Mouse (Mus musculus) stomach, embryonic 14.5 days (tissue): Measurements from ENCODE around the gene Pdxk. TPM values are rescaled to one million over a fixed set of nuclear protein-coding genes. Genes with fewer than 3 reads are reported as not detected.

Experiments
- ATAC-seq: fragments of 200-750 bp; cut with Nextera tagmentation; 2 replicates; pipeline ENCODE4 v1.8.0; 2017; ENCODE audit warnings: low read depth, moderate TSS enrichment; ENCODE audit not compliant: insufficient number of reproducible peaks, insufficient read depth, low FRiP score
- H3K27ac ChIP-seq: fragments of 300-500 bp; sonication (generic); 2 replicates; pipeline ENCODE4 v1.5.1; 2014; ENCODE audit warnings: mild to moderate bottlenecking, low read length, moderate library complexity, mixed read lengths
- H3K27me3 ChIP-seq: fragments of 300-500 bp; sonication (generic); 2 replicates; pipeline ENCODE4 v1.6.1; 2014; ENCODE audit warnings: low read length, control low read depth, mixed read lengths; ENCODE audit not compliant: control insufficient read depth, insufficient read depth
- H3K36me3 ChIP-seq: fragments of 300-500 bp; sonication (generic); 2 replicates; pipeline ENCODE4 v1.6.1; 2014; ENCODE audit warnings: mild to moderate bottlenecking, control low read depth, low read length, moderate library complexity, mixed read lengths; ENCODE audit not compliant: control insufficient read depth, insufficient read depth
- H3K4me1 ChIP-seq: fragments of 300-500 bp; sonication (generic); 2 replicates; pipeline ENCODE4 v1.6.1; 2014; ENCODE audit warnings: low read length, control low read depth, mixed read lengths; ENCODE audit not compliant: control insufficient read depth, insufficient read depth
- H3K4me2 ChIP-seq: fragments of 300-500 bp; sonication (generic); replicated peaks from 2 replicates; pipeline ENCODE4 v1.6.1; 2014; ENCODE audit warnings: low read depth, low read length, control low read depth
- H3K4me3 ChIP-seq: fragments of 300-500 bp; sonication (generic); 2 replicates; pipeline ENCODE4 v1.5.1; 2014; ENCODE audit warnings: low read depth, low read length, control low read depth
- H3K9ac ChIP-seq: fragments of 300-500 bp; sonication (generic); replicated peaks from 2 replicates; pipeline ENCODE4 v1.6.1; 2014; ENCODE audit warnings: low read depth, mild to moderate bottlenecking, control low read depth, low read length, moderate library complexity, mixed read lengths
- H3K9me3 ChIP-seq: fragments of 300-500 bp; sonication (generic); 2 replicates; pipeline ENCODE4 v1.6.1; 2016; ENCODE audit warnings: low read depth, low read length, control low read depth; ENCODE audit not compliant: control insufficient read depth
- WGBS: fragments of 180-500 bp; shearing (Covaris S2); extraction: QIAGEN DNeasy Blood & Tissue Kit; methylation state at CpG from one replicate; pipeline ENCODE4 v1.1.7; 2014; 5-methylcytosine and 5-hydroxymethylcytosine counted together
- polyA plus RNA-seq: library from polyadenylated mRNA; unstranded; fragments of >200 nt; fragmentation: Nextera tagmentation; extraction: Ambion mirVana; gene quantifications from 2 replicates; pipeline ENCODE4 v1.2.1, GENCODE M21; 2014

Pdxk gene
- polyA plus RNA-seq, 1 experiment from 2014 or later, result 6.5 TPM

DNA sequence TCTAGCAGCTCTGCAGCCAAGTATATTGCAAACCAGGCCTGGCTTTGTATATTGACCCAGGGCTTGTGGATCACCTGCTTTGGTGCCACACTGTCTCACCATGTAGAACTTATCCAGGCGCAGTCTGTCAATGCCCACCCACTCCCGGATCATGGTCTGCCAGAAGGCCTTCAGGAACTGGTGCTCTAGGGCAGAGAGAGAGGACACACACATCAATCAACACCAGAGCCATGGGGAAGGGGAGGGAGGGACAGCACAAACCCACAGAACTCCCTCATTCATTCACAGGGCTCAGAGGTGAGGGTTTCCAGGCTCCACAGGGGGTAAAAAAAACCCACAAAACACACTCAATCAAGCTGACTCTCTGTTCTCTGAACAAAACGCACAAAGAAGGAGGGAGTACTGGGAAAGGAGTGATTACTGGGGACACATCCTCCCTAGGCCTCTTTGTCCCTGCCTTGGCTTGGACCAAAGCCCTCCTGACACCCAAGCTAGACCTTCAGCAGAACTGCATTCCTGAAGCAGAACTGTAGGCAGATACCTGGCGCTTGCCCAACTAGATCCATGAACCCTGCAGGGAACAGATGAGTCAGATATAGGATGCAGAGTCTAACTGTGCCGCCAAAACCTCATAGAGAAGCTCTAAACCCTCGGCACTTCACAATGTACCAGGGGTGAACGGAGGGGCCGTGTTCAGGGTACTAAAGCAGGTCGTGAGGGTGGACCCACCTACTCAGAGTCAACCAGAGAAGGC, 55.6 kb downstream of the Pdxk start:
- peaks cover 61% of the 10 kb centered on the region for H3K36me3 ChIP-seq
- no peaks in the 10 kb centered on the region for H3K9me3 ChIP-seq
- 84% methylated on average over 9 of the region's 9 CpGs for WGBS
- peaks cover 8% of the 10 kb centered on the region; the same call in 1 of the 2 replicates for H3K4me1 ChIP-seq
- H3K27ac ChIP-seq, result no peak overlapping the region
- H3K9ac ChIP-seq, result no peak overlapping the region
- H3K27me3 ChIP-seq, result no peaks in the 10 kb centered on the region
- H3K4me2 ChIP-seq, result no peak overlapping the region
- ATAC-seq, result no peak
- no peak overlapping the region for H3K4me3 ChIP-seq

DNA sequence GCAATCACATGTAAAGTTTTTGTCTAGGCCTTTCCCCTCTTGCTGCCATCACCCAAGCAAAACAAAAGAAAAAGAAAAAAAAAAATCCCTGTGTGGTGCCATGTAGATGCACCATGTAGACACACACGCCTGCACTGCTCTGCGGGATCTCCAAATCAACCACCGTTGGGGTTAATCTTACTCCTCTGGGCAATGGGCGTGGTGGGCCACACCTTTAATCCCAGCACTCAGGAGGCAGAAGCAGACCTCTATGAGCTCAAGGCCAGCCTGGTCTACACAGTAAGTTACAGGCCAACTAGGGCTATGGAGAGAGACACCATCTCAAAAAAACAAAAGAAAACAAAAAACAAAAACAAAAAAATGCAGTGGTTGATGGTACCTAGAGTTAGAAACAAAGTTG, 57.6 kb downstream of the Pdxk start:
- 92% methylated on average over 4 of the region's 4 CpGs for WGBS
- Histone ChIP-seq H3K4me3 (no peak overlapping the region), H3K9me3 (no peaks in the 10 kb centered on the region)

DNA sequence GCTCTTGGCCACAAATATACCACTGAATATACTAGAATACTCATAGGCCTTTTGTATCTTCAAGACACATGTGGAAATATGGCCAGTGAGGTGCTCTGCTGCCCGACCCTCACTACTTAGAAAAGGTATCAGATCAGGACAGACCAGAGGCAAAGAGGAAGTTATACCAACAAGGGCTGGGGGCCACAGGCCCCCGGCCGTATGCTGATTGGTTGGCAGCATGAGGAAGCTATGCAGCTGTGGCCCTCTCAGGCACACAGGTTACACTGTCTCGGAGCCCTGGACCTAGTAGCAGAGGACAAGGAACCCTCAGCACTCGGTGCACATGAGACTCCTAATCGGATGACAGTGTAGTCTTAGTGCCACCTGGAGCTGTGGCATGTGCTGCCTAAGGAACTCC, 58.6 kb downstream of the Pdxk start:
- no peaks in the 10 kb centered on the region for H3K27me3 ChIP-seq
- H3K4me2 ChIP-seq, result no peak overlapping the region
- no peaks in the 10 kb centered on the region for H3K9me3 ChIP-seq
- no peak overlapping the region for H3K4me3 ChIP-seq
- WGBS, result 89% methylated on average over 6 of the region's 6 CpGs
- H3K36me3 ChIP-seq, result peaks cover 90% of the 10 kb centered on the region
- no peak overlapping the region for H3K27ac ChIP-seq
- H3K4me1 ChIP-seq, result no peaks in the 10 kb centered on the region
- no peak for ATAC-seq
- H3K9ac ChIP-seq, result no peak overlapping the region

More for the DNA sequence above, 57.6 kb downstream of the Pdxk start:
- no peak overlapping the region for H3K27ac ChIP-seq
- no peaks in the 10 kb centered on the region for H3K27me3 ChIP-seq
- ATAC-seq, result no peak
- no peak overlapping the region for H3K9ac ChIP-seq
- 0 out of 2 replicates have a peak, but pooled peaks cover 5% of the 10 kb centered on the region for H3K4me1 ChIP-seq
- peaks cover 81% of the 10 kb centered on the region for H3K36me3 ChIP-seq
- no peak overlapping the region for H3K4me2 ChIP-seq

DNA sequence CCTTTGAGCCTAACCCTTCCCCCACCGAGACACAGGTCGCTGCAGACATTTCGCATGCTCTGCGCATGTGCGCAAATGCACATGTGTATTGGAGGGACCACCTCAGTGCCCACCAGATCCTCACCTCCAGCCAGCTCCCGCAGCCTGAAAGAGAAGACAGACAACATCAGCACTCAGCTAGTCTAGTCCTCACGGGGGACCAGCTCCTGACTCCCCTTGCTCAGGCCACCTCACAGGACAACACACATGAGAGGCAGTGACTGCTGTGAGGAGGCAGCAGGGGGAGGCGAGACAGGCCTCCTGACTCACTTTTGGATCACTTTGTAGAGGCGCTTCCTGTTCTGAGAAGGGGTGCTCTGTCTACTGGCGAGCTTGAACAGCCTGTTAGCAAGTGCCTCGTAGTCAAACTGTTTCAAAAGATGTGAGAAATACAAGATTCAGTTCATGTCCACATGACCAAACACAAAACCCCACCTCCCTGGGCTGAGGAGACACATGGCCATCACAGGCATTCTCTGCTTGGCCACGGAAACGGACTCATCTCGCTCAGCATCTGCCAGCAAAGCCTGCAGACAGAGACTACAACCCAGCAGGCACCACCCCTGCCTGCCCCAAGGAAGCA, 62.4 kb downstream of the Pdxk start:
- Histone ChIP-seq H3K36me3 (peaks cover 68% of the 10 kb centered on the region), H3K9me3 (no peaks in the 10 kb centered on the region), H3K27me3 (no peaks in the 10 kb centered on the region), H3K27ac (no peak overlapping the region), H3K9ac (no peak overlapping the region), H3K4me2 (no peak overlapping the region), H3K4me3 (no peak overlapping the region), H3K4me1 (no peaks in the 10 kb centered on the region)
- 94% methylated on average over 14 of the region's 14 CpGs for WGBS
- ATAC-seq, result no peak

DNA sequence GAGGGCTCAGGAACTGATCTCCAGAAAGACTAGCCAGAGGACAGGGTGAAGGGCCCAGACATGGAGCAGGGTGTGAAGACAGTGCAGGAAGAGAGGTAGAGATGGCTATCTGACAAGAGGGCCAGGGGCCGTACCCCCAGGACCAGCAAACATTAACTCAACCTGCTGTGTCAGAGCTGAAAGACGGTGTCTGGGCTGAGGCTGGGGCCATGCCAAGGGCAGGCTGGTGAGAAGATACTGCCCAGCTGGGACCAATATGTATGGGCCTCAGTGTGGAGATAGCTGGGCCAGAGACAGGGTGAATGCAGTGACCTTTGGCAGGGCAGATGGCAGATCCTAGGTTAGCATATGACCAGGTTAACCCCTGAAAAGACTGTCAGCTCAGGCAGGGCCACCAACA, 63.6 kb downstream of the Pdxk start:
- Histone ChIP-seq H3K9me3 (no peaks in the 10 kb centered on the region), H3K9ac (no peak overlapping the region), H3K4me2 (no peak overlapping the region), H3K27ac (no peak overlapping the region), H3K36me3 (peaks cover 57% of the 10 kb centered on the region), H3K4me3 (no peak overlapping the region), H3K27me3 (no peaks in the 10 kb centered on the region), H3K4me1 (no peaks in the 10 kb centered on the region)
- WGBS, result 89% methylated on average over 2 of the region's 2 CpGs
- ATAC-seq, result no peak

DNA sequence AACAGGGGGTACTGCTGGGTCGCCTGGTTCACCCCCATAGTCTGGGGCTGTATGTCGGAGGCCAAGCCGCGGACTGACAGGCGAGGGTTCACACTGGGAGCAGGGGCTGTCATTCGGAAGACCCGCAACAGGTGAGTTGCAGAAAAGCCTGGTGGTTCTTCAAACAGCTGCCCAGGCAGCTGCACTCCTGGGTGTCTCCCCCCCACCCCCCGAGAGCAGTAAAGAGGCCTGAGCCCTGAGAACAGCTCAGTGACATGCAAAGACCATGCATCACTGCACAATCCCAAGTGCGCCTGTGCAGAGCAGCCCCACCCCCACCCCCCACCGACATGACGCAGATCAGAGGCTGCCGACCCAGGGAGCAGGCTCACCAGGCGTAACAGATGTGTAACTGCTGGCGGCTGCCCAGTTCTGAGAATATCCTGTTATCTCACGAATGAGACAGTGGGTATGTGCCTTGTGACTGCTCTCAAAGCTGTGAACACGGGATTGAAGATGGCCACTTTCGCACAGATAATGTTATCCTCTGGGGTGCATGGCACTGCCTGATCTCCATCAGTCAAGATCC, 65.6 kb downstream of the Pdxk start:
- no peaks in the 10 kb centered on the region for H3K9me3 ChIP-seq
- 46% methylated on average over 17 of the region's 17 CpGs for WGBS
- peaks cover 39% of the 10 kb centered on the region for H3K36me3 ChIP-seq
- no peaks in the 10 kb centered on the region for H3K4me1 ChIP-seq
- H3K27me3 ChIP-seq, result no peaks in the 10 kb centered on the region
- ATAC-seq, result 0 out of 2 replicates have a peak, but pooled peaks have one; percentile 4
- no peak overlapping the region for H3K4me2 ChIP-seq
- H3K9ac ChIP-seq, result no peak overlapping the region
- no peak overlapping the region for H3K4me3 ChIP-seq
- H3K27ac ChIP-seq, result no peak overlapping the region

DNA sequence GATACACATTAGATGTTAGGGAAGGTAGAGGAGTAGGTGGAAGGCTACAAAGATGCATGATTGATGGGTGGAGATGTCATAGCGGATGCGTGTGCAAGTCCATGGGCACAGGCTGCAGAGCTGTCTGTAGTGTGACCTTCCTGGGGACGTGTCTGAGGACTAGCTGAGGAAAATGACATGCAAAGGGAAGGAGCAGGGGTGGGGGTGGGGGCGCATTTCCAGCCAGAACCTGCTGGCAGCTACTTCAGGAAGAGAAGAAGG, 68.2 kb downstream of the Pdxk start:
- WGBS, result 43% methylated on average over 4 of the region's 4 CpGs
- peaks cover 14% of the 10 kb centered on the region for H3K36me3 ChIP-seq
- no peak overlapping the region for H3K27ac ChIP-seq
- no peak overlapping the region for H3K4me3 ChIP-seq
- no peak overlapping the region for H3K4me2 ChIP-seq
- H3K27me3 ChIP-seq, result no peaks in the 10 kb centered on the region; the same call in 1 of the 2 replicates
- ATAC-seq, result peak; percentile 15; the same call in 1 of the 2 replicates
- H3K9me3 ChIP-seq, result no peaks in the 10 kb centered on the region
- no peaks in the 10 kb centered on the region for H3K4me1 ChIP-seq
- H3K9ac ChIP-seq, result no peak overlapping the region

DNA sequence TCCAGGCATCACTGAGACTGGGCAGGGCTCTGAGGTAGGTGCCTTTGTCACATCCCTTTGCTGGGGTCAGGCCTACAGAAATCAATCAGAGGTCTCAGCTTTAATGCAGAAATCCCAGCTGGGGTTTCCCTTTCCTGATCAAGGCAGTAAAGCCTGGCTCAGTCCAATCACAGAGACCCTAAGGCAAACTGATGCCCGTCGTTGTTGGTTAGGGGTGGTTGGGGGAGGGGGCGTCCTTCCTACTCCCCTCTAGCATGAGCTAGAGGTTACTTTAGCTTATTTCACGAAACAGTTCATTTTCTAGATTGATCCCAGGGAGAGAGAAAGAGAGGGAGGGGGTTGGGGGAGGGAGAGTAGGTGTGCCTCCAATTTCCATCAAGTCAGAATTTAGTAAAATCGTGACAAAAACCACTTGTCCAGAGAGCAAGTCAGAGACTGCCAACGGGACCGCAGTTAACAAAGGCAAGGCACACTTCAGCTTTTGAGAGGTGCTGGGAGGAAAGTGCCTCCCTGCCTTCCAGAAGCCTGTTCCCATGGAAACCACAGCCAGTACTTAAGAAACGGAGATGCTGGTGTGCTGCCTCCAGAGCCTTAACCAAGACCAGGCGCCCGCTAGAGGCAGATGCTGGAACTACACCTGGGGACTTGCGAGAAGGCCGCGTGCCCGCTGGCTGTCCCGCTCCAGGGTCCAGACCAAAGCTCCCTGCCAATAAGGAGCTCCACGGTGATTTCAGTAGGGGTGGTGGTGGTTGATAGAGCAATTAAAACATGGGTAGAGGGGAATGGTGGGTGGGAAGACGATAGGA, 68.8 kb downstream of the Pdxk start:
- peaks cover 9% of the 10 kb centered on the region for H3K36me3 ChIP-seq
- ATAC-seq, result peak; percentile 60; the same call in 1 of the 2 replicates
- H3K27ac ChIP-seq, result no peak overlapping the region
- no peak overlapping the region for H3K9ac ChIP-seq
- H3K4me1 ChIP-seq, result no peaks in the 10 kb centered on the region
- H3K9me3 ChIP-seq, result no peaks in the 10 kb centered on the region
- peaks cover 3% of the 10 kb centered on the region; the same call in 1 of the 2 replicates for H3K27me3 ChIP-seq
- no peak overlapping the region for H3K4me3 ChIP-seq
- no peak overlapping the region for H3K4me2 ChIP-seq
- WGBS, result 11% methylated on average over 17 of the region's 17 CpGs
